Mouse (Mus musculus) urinary bladder, postnatal 4 days (tissue): ENCODE measurements around the gene Rere.

Experiments used
- DNase-seq, 2 experiments: peaks; one replicate each; pipeline ENCODE4 v3.0.0; 2021 to 2022; ENCODE audit warnings: low spot score in 2 of 2

The Rere gene

GRCm38 (mm10) chr4:150346651-150347386, 65.4 kb downstream of the Rere start:
- no peak for DNase-seq

- DNase-seq = no peak
These were observed 65.9 kb downstream of the Rere start for GRCm38 (mm10) chr4:150347387-150347672.

GRCm38 (mm10) chr4:150349680-150350101, 68.2 kb downstream of the Rere start:
- DNase-seq = no peak

DNA sequence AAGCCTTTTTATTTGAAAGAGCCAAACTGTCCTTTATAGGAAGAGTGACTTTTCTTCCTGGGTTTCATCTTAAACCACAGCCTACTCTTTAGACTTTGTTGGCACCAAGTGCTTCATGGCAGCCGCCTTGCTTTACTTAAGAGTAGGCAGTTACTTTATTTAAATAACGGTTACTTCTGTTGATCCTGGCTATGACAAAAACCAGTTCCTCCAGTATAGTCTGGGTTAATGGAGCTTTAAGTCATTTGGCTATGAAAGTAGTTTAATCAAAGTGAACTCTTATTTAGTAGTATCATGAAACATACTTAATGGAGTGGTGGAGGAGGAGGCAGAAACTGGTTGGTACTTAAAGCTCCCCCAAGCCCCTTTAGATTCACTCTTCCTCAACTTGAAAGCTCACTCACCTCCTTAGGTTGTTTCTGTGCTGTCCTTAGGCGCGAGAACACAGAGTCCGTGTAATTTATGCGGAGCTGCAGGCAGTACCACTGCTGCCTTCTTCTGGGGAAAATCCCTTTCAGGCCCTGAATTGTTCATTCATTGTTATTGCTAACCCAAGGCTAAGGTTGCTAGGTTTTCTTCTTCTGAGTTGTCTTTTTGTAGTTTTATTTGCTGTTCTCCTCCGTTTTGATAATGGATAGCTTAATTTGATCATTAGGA, 70.1 kb downstream of the Rere start:
- no peak for DNase-seq

DNA sequence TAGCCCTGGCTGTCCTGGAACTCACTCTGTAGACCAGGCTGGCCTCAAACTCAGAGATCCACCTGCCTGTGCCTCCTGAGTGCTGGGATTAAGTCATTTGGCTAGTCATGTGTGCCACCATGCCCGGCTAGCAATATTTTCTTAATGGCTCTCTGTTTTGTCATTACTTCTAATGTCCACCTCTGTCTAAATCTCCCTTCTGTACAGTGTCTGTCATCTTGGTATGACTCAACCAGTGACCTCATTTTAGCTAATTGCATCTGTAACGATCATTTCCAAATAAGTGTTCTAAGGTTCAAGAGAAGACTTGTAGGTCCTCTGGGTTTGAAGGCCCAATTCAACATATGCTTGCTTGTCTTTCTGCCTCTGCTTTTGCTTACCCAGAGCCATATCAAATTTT, 71.3 kb downstream of the Rere start:
- DNase-seq = no peak

DNA sequence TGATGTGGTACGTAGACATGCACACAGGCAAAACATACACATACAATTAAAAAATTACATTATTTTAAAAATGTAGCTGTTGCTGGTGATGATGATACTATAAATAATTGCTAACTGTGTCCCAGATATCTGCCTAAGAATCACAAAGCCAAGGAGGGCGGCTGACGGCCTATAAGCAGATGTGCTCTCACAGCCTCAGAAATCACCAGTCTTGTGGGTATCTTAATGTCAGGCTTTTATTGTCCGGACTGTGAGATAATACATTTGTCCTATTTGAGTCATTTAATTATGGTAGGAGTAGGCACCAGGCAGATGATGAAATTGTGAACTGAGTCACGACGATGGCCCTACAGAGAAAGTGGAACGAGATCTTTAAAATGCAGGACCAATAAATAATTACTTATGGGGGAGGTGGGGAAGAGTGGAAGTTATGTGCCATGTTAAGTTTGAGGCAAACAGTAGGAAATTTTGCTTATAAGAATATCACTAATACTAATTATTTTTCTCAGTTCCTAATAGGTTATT, 72.0 kb downstream of the Rere start:
- DNase-seq = no peak

- DNase-seq = no peak
These were observed 74.4 kb downstream of the Rere start for GRCm38 (mm10) chr4:150355801-150356200.

DNA sequence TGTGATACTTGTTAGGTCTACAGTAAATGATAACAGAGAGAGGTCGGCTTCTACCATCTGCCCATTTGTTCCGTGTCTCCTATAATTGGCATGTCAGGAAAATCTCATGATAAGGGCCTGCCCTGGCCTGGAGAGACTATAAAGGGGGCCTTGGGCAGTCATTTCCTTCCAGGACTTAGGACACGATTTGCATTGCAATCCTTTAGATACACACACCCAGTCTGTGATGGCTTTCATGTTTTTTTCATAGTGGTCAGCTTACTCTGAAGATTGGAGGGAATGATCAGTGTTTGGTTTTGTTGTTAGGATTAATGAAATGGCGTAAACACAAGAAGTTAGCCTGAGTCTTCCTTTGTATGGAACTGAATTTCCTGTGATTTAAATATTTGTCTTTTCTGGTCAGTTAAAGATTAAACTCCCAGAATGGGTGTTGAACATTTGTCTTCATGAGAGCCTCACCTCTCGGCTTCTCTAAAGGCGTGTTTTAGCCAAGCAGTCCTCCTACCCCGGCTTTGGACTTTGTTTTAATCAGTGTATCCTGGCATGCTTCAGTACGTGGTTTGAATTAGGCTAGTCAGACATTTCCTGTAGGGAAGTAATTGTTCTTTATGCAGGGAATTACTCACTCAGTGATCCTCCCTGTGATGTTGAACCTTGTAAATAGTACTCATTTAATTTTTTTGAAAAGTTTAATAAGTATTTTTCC, 80.7 kb downstream of the Rere start:
- no peak for DNase-seq

DNA sequence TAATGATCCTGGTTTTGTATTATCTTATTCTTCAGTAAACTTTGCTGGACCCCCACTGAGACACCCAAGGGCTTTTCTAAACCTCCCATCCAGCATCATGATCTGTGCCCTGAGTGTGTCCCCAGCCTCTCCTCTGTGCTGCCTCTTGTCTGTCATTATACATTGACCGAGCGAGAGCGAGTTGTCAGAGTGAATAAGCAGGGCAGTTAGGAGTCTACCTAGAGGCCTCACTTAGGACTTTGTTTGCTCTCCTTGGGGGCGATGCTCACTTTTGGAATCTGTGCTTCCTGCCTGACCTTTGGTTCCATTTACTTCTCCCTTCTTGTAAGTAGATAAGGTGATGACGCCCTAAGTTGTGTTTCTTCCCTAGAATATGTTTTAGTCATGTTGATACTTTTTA, 81.4 kb downstream of the Rere start:
- DNase-seq = no peak

DNA sequence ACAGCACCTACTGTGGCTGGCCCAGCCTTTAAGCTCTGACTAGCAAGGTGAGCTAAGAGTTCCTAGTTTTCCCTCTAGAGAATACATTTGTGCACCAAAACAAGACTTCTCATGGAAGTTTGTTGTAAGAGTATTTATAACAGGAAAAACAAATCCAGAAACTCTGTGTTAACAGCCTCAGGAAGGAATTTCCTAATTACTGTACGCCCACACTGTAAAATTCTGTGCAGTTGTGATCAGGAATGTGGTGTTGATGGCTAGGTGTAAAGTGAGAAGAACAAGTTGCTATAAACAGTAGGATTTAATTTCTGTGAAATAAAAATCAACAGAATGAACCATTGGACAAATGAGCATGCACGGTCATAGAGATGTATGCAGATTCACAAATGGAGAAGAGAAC, 83.3 kb downstream of the Rere start:
- no peak for DNase-seq

DNA sequence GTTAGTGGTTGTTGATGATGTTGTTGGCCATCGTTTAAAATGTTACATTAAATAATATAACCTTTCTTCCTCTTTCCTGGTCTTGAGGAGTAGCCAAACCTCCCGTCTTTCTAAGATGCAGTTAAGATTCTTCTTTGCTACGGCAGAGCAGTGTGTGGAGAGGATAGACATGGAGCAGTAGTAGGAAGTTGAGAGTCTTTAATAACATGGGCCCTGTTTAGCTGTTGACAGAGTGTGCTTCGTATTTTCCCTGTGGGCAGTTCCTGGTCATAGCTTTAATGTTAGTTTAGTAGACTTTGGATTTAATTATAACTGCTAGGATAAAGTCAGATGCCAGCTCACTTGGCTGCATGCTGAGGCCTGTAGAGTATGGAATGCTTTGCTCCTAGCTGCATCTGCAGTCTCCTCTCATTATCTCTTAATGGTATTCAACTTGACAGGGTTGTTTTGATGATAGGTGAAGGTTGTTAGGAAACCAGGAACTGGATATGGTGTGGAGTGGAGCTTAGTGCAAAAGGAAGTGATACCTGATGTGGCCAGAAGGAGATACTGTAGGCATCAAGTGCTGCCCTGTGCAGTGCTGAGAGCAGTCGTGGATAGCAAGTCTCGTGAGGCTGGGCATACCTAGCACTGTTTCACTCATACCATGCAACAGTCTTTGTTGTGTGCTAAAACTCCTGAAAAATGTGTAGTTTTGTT, 85.2 kb downstream of the Rere start:
- DNase-seq = no peak

DNA sequence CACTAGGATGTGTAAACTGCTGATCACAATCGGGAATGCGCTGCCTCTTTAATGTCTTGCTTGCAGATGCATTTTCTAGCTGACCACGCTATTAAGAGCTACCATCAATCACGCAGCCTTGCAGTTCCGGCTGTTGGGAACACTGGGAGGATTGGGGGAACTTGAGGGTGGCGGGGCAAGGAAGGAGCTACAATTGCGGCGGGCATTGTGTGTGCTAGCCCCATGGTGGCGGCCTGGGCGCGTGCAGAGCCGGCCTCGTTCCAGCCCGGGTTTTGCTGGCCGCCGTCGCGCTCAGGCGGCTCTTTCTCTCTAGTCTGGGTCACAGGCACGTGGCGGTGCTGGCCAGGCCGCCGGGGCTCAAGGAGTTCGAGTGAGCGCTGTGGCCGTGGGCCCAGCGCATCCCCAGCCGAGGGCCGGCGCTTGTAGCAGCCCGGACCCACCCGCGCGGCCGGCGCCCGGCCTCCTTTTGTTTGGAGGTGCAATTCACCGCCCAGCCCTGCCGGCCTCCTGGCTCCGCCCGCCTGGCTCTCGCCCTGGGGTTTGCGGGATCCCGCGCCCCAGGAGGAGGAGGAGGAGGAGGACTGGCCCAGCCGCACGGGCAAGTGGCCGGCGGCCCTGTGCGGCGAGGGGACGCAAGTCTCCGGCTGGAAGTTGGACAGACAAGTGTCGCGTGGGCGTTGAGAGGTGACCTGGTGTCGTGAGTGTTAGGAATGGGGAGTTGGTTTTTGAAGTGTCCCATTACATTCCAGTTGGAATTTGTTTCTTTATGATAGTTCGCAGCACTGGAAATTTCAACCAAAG, 90.3 kb downstream of the Rere start:
- peak; percentile 71 to 80 for DNase-seq

DNA sequence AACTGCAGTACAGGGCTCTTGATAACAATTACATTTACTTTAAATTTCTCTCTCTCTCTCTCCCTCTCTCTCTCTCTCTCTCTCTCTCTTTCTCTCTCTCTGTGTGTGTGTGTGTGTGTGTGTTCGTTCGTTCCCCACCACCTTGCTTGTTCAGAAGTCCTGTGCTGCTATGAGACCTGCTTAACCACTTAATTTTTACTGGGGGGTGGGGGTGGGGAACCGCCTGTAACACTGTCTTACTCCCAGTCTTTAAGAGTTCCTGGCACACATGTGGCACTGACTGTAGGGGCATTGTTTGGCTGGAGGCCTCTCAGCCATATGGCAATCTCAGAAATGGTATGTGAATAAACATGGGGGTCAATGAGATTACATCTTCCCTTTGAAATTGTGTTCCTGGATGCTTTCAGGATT, 91.2 kb downstream of the Rere start:
- DNase-seq = no peak

DNA sequence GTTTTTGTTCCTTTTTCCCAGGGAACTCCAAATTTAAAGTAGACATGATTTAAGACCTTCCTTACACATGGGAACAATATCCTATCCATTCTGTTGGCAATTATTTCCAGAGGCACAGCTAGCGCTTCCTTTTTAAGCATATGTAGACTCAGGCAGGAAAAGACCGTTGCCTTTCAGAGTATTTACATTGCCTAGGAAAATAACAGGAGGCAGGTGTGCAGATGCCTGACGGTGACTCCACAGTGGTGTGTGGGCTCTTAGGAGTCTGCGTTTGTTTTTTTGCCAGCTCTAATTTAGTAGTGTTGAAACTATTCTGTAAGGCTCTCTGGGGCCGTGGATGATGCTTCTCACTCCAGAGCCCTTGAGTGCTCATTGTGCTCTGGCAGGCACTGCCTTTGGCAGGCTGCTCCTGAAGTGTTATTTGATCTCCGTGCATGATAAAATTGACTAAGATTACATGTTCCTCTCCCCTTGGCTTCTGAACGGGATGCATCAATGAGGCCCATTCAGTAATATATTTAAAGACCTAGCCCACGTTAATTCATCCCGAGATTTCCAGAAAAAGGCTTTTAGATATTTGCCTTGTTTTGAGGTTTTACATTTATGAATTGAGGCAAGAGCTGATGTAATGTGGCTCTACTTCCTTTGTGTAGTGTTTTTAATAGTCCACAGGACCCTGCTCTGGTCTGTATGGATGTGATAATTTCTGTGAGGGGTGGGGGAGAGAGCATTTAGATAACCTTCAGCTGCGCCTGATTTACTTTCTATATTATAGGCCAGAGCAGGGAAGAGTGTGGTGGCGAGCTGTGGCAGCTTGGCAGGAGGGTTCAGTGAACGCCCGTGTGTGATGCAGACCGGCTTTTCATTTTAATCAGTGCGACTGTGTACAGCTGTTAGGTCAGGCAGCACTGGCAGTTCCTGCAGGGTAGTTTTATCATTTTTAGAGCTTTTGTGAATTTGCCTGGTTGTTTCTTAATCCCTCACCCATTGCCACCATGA, 92.0 kb downstream of the Rere start:
- no peak for DNase-seq

- no peak for DNase-seq
These were observed 93.4 kb downstream of the Rere start for GRCm38 (mm10) chr4:150374651-150375447.

GRCm38 (mm10) chr4:150375448-150375935, 94.0 kb downstream of the Rere start:
- DNase-seq = no peak

GRCm38 (mm10) chr4:150379313-150379712, 97.9 kb downstream of the Rere start:
- DNase-seq = no peak

DNA sequence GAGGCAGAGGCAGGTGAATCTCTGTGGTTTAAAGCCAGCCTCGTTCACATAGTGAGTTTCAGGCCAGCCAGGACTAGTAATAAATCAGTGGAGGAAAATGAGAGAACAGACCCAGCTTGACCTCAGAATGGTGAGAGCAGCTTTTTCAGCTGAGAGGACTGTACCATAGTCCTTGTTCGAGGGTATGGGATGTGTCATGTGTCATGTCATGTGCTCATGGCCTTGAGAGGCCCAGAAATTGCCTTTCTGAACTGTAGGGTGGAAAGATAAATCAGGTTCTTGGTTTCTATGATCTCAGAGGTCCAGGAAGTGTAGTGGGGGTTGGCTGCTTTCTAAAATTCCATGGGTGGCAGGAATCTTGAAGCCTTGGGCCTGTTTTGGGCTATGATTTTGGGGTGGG, 98.3 kb downstream of the Rere start:
- no peak for DNase-seq

DNA sequence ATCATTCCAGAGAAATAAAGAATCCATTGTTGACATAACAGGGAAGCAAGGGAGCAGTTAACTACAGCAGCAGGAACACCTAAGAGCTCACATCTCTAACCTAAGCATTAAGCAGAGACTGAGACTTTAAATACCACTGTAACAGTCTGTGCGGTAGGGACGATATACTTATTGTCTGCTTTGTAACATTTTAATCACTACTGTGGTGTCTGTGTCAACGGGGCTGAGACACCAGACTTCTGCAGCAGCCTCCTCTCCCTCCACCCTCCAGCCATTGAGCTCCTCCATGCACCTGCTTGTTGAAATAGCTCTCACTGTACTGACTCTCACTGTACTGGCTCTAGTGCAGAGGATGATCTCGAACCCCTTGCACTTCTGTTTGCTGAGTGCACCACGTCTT, 98.8 kb downstream of the Rere start:
- DNase-seq = no peak
